In genomic region chr9:15387075-15387643, GRCm38 (mm10) we compare ENCODE assay signal across 26 mouse cellular contexts. TPM values are rescaled to one million over a fixed set of nuclear protein-coding genes. Genes with fewer than 3 reads are reported as not detected.
A peak's percentile ranks its signal among the peaks of the same experiment; 100 is the strongest.
DNase-seq lines count a peak whose midpoint lies in the region; ATAC-seq lines count a peak whose summit lies in the region.
"Had no signal": no experiment of that assay in that cellular context is flagged by ENCODE, and none has a peak within 500 bp of the region (broad histone marks: within the 10 kb centered on the region; RNA-seq: fewer than 3 reads in every experiment).

No protein-coding gene starts in this region.

- no peaks in the 10 kb centered on the region for H3K9me3 ChIP-seq in liver, embryonic 12.5 days (replicated peaks)
- H3K9me3 ChIP-seq: embryonic facial prominence, embryonic 12.5 days; forebrain, embryonic 15.5 days; heart, embryonic 12.5 days; limb, embryonic 10.5 days; limb, embryonic 15.5 days had no signal

- no peak overlapping the region for H3K9ac ChIP-seq in liver, embryonic 12.5 days
- H3K9ac ChIP-seq: embryonic facial prominence, embryonic 12.5 days; forebrain, embryonic 15.5 days; heart, embryonic 12.5 days; hindbrain, embryonic 14.5 days; limb, embryonic 15.5 days; liver, embryonic 14.5 days had no signal

- no peak overlapping the region for H3K4me2 ChIP-seq in liver, embryonic 12.5 days
- H3K4me2 ChIP-seq: embryonic facial prominence, embryonic 12.5 days; forebrain, embryonic 15.5 days; heart, embryonic 12.5 days; hindbrain, embryonic 14.5 days; limb, embryonic 15.5 days; midbrain, embryonic 11.5 days had no signal

- no peak overlapping the region for H3K4me3 ChIP-seq in liver, embryonic 12.5 days
- H3K4me3 ChIP-seq: embryonic facial prominence, embryonic 12.5 days; forebrain, embryonic 15.5 days; heart, adult 2 months; heart, embryonic 12.5 days; limb, embryonic 10.5 days; limb, embryonic 15.5 days had no signal

- WGBS in liver, embryonic 12.5 days (ENCODE audit: insufficient replicate concordance): 51% methylated on average over 5 of the region's 5 CpGs

- H3K4me1 ChIP-seq in liver, embryonic 12.5 days: no peaks in the 10 kb centered on the region
- H3K4me1 ChIP-seq: embryonic facial prominence, embryonic 12.5 days; forebrain, embryonic 15.5 days; heart, embryonic 12.5 days; limb, embryonic 10.5 days had no signal

- no peaks in the 10 kb centered on the region for H3K27me3 ChIP-seq in liver, embryonic 12.5 days (replicated peaks)
- H3K27me3 ChIP-seq: embryonic facial prominence, embryonic 12.5 days; forebrain, embryonic 15.5 days; heart, embryonic 12.5 days; limb, embryonic 15.5 days had no signal

- peak; percentile 51 to 66 for DNase-seq in kidney, adult 8-10 months
- no peak for DNase-seq in kidney, postnatal 4 days
- peak; percentile 19 to 27 for DNase-seq in right cerebral cortex, postnatal 10 days (ENCODE audit: low spot score in 2 of 2)
- DNase-seq in right cerebral cortex, postnatal 4 days: no peak
- peak; percentile 31 for DNase-seq in kidney, postnatal 10 days
- DNase-seq in lung, postnatal 36 days: no peak
- DNase-seq: adrenal gland, adult 8-10 months; B cell, adult 2 months; cerebellum, adult 9-10 months; embryo, embryonic 11 days; heart, adult 2 months; lung, adult 2 months; lung, postnatal 14 days; right cerebral cortex, adult 18-20 months; thymus, postnatal 4 days had no signal

- ATAC-seq in liver, embryonic 12.5 days: no peak
- ATAC-seq: forebrain, embryonic 15.5 days; intestine, postnatal 0 days; midbrain, embryonic 16.5 days had no signal

- no peak overlapping the region for H3K27ac ChIP-seq in liver, embryonic 12.5 days
- H3K27ac ChIP-seq: embryonic facial prominence, embryonic 12.5 days; forebrain, embryonic 15.5 days; heart, adult 2 months; hindbrain, embryonic 14.5 days; limb, embryonic 10.5 days; limb, embryonic 15.5 days; liver, embryonic 14.5 days had no signal

- H3K36me3 ChIP-seq in liver, embryonic 12.5 days: no peaks in the 10 kb centered on the region
- H3K36me3 ChIP-seq: embryonic facial prominence, embryonic 12.5 days; forebrain, embryonic 15.5 days; heart, embryonic 12.5 days; limb, embryonic 10.5 days; limb, embryonic 15.5 days had no signal

RNA-seq across cellular contexts. Expression of gene Cep295, which starts 29.6 kb away (rescaled TPM):
- polyA plus RNA-seq in liver, embryonic 12.5 days (2016; fragmentation: Nextera tagmentation; extraction: Ambion mirVana): 13.9 and 14.2 TPM in 2 replicates

Comparison
In these comparisons a context has a peak if more than half of its experiments do, and no peak if none do; other contexts are left out.
1. DNase-seq: peak in kidney, adult 8-10 months (2 of 2), right cerebral cortex, postnatal 10 days (2 of 2) and kidney, postnatal 10 days (single experiment); none in kidney, postnatal 4 days (0 of 2), right cerebral cortex, postnatal 4 days (single experiment) and lung, postnatal 36 days (single experiment).